Mouse (Mus musculus) myocyte (in vitro differentiated cells): ENCODE measurements around the gene Tec.

Source experiments
- MAX ChIP-seq: IDR thresholded peaks from one replicate; pipeline ENCODE4 v1.6.1; 2011; ENCODE audit warnings: low read depth, mild to moderate bottlenecking, control low read depth
- TCF3 ChIP-seq: IDR thresholded peaks from one replicate; pipeline ENCODE4 v1.6.1; 2011; ENCODE audit warnings: low read depth, control low read depth; ENCODE audit not compliant: insufficient read length

- no peak for TF ChIP-seq MAX
- no peak for TF ChIP-seq TCF3
Measured at GRCm38 (mm10) chr5:72743103-72743502, 125.2 kb downstream of the Tec start.
